Mouse (Mus musculus) cortical plate, adult 2 months (tissue): ENCODE data around the gene Kdm4a. TPM values are rescaled to one million over a fixed set of nuclear protein-coding genes. Genes with fewer than 3 reads are reported as not detected.
A peak's percentile ranks its signal among the peaks of the same experiment; 100 is the strongest.

Experiments used
- H3K27ac ChIP-seq: fragments of 200-500 bp; 2 replicates; pipeline ENCODE4 v1.5.1; 2012; ENCODE audit warnings: low read length, control low read depth, inconsistent platforms; ENCODE audit not compliant: insufficient read depth
- H3K4me1 ChIP-seq: fragments of 200-500 bp; 2 replicates; pipeline ENCODE4 v1.6.1; 2011; ENCODE audit warnings: low read length; ENCODE audit not compliant: control insufficient read depth, insufficient read depth
- H3K4me3 ChIP-seq: fragments of 200-500 bp; 2 replicates; pipeline ENCODE4 v1.5.1; 2011; ENCODE audit warnings: mild to moderate bottlenecking, low read length, control low read depth; ENCODE audit not compliant: insufficient read depth
- CTCF ChIP-seq: fragments of 200-500 bp; IDR thresholded peaks from 2 replicates; pipeline ENCODE4 v1.5.1; 2011; ENCODE audit warnings: mild to moderate bottlenecking, control low read depth, low read length; ENCODE audit not compliant: insufficient read depth; ENCODE audit errors: extremely low read depth
- POLR2A ChIP-seq: fragments of 200-500 bp; IDR thresholded peaks from 2 replicates; pipeline ENCODE4 v1.6.1; 2011; ENCODE audit warnings: mild to moderate bottlenecking, low read length, control low read depth; ENCODE audit not compliant: insufficient read depth; ENCODE audit errors: extremely low read depth
- polyA plus RNA-seq: library from polyadenylated mRNA; depleted of rRNA; stranded (reverse); fragments of >200 nt; gene quantifications from 2 replicates; pipeline ENCODE4 v1.2.3, GENCODE M21; 2012

The Kdm4a gene
- polyA plus RNA-seq, 1 experiment: 35.3 TPM

DNA sequence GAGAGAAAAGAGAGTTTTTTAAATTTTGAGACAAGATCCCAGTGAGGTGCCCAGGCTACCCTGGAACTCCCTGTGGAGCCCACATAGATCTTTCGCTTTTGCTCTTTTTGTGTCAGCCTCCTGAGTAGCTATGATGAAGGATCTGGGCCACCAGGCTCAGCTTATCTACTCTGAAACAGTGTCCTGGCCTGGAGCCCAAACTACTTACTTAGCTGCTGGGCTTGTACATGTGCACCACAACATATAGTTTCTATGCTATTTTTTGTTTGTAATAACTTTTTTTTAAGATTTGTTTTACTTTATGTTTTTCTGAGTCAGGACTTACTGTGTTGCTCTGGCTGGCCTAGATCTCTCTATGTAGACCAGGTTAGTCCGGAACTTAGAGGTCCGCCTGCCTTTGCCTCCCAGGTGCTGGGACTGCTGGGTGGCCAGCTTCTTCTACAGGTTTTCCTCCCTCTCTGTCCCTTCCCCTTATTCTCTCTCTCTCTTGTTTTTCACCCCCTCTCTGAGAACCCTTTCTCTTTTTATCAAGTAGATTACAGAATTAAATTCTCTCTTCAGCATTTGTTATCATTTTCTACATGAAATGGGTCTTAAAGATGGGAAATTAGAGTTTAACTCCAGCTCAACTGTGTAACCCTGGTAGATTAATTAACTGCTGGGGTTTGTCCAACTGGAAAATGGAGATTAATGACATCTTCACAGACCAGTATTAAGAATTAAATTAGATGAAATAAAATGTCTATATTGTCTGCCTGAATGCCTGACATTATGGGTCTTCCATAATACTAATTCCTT, 74.4 kb downstream of the Kdm4a start:
- TF ChIP-seq CTCF (no peak), POLR2A (no peak)
- Histone ChIP-seq H3K27ac (no peak overlapping the region), H3K4me3 (no peak overlapping the region), H3K4me1 (no peaks in the 10 kb centered on the region)

DNA sequence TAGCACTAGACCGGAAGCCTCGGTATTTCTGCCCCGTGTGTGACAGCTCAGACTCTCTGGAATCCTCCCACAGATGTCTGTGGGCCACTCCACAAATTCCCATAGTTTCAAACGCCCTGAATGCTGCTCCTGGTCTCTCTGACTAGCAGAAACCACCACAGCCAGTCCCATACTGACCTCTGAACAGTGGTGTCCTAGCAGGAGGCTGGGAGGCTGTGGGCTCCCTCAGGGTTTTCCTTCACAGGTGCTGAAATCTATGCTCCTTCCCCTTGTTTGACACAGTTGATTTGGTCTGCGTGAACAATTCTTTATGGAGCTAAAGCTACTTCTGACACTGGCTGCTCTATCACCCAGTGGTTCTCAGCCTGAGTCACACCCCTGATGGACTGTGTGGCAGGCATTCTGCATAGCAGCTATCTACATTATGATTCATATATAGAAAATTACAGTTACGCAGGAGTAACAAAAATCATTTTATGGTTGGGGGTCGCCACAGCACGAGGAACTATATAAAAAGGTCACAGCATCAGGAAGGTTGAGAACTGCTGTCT, 76.5 kb downstream of the Kdm4a start:
- no peaks in the 10 kb centered on the region for H3K4me1 ChIP-seq

DNA sequence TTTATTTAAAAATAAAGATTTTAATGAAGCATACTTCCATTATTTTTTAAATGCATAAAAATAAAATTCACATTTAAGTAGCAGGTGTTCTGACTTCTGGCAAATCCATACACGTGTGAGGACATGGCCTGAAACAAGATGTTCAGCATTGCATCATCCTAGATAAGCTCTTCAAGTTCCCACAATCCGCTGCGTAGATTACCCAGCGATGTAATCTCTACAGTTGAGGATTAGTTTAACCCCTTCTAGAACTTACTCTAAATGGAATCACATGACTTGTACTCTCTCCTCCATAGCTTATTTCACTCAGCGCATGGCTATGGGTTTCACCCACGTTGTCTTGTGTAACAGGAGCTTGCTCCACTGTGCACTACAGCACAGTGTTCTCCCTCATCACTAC, 78.3 kb downstream of the Kdm4a start:
- TF ChIP-seq CTCF: no peak
- TF ChIP-seq POLR2A: no peak
- H3K4me1 ChIP-seq: no peaks in the 10 kb centered on the region
- H3K27ac ChIP-seq: no peak overlapping the region
- H3K4me3 ChIP-seq: no peak overlapping the region

More for the DNA sequence above, 76.5 kb downstream of the Kdm4a start:
- Histone ChIP-seq H3K4me3 (no peak overlapping the region), H3K27ac (no peak overlapping the region)
- TF ChIP-seq POLR2A (no peak), CTCF (no peak)

DNA sequence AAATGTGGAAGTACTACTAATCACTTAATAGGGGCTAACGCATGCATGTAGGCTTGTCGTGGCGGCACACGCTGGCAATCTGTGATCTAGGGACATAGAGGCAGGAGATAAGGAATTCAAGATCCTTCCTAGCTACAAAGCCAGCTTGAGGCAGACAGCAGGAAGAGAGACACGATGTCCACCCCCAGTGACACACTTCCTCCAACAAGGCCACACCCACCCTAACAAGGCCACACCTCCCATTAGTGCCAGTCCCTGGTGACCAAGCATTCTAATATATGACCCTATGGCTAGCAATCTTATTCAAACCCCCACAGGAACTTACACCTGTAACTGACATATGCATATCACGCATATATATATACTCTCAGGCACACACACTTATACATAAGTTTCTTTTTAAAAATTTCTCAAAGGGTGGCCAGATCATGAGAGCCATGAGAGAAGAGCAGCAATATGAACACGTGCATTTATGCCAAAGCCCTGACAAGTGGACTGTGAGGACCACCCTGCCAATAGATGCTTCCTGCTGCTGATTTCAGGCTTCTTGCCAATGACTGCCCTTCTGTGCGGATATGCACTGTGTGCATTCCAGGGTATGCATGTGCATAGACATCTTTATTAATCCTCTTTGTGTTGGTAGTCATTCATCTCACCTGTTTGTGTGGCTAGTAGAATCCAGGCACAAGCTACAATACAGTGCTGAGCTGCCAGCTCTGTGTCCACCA, 80.0 kb downstream of the Kdm4a start:
- Histone ChIP-seq H3K4me3 (no peak overlapping the region), H3K4me1 (no peaks in the 10 kb centered on the region), H3K27ac (no peak overlapping the region)
- no peak for TF ChIP-seq POLR2A
- TF ChIP-seq CTCF: no peak

DNA sequence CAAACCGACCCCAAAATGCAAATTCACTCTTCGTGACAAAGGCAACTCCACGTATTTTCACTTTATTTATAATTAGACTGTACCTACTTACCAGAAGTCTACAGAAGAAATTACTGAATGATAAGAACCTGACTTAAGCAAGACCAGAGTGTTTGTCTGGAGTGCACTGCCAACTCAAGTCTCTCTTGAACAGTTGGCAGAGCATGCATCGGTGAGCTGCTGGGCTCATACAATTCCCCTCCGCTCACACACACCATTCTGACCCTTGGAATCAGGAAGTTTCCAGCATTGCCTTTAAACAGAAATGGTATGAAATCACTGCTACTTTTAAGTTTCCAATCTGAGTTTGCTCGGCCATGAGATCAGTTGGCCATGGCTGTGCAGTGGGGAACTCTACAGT, 81.3 kb downstream of the Kdm4a start:
- Histone ChIP-seq H3K27ac (no peak overlapping the region), H3K4me1 (no peaks in the 10 kb centered on the region), H3K4me3 (no peak overlapping the region)
- no peak for TF ChIP-seq CTCF
- TF ChIP-seq POLR2A: no peak

DNA sequence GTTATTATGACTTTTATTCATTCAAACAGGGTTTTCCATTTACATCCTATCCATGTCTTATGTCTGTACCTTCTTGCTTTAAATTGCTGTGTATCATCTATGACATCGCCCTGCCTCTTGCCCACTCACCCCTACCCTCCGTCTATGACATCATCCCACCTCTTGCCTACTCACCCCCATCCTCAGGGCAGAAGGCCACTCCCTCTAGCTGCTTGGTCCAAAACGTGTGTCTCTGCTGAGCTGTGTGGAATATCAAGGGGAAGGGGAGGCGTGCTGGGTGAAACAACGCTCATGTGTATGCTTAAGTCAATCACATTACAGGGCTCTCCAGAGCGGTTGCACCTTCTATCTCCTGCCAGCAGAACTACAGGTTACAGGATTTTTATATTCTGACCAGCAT, 83.8 kb downstream of the Kdm4a start:
- Histone ChIP-seq H3K27ac (no peak overlapping the region), H3K4me3 (no peak overlapping the region), H3K4me1 (no peaks in the 10 kb centered on the region)
- TF ChIP-seq POLR2A (no peak), CTCF (no peak)

DNA sequence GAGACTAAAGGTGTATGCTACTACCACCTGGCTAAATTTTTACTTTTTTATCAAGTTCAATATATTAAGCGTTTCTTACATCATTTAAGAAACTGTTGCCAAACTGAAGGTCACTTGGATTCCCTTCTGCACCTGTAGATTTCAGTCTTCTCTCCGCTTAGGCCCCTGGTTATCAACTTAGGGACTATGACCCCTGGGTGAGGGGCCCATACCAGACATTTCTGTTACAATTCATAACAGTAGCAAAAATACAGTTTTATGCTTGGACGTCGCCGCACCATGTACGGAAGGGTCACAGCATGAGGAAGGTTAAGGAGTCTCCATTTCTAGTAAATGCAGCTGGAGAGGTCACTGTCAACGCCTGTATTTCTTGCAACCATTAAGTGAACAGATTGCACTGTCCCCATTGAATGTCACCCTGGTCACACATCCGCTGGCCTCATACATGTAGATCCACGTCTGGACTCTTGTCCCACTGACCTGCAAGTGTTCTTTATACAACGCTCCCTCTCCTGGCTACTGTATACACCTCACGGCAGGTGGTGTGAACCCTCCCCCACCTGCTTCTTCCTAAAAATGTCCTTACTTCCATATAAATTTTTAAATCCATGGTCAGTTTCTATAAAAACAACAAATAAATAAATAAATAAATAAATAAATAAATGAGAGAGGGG, 86.9 kb downstream of the Kdm4a start:
- TF ChIP-seq CTCF: no peak
- no peak for TF ChIP-seq POLR2A
- H3K27ac ChIP-seq: no peak overlapping the region
- H3K4me1 ChIP-seq: no peaks in the 10 kb centered on the region
- no peak overlapping the region for H3K4me3 ChIP-seq

DNA sequence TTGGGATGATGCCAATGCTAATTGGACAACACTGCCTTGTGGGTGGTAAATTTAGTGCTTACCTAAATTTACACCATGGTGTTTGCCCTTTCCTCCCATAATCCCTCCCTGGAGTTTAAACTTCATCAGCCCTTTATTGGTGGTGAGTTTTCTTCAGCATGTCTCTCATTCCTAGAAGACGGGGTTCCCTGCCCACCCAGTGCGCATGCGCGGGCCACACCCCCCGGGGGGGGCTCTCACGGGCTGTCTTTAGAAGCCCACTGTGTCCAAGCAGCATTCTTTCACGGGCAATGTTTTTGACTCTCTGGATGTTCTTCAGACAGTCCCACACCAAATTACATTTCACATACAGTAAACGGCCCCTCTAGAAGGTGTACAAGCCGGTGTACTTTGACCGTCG, 89.4 kb downstream of the Kdm4a start:
- Histone ChIP-seq H3K4me1 (no peaks in the 10 kb centered on the region), H3K27ac (no peak overlapping the region), H3K4me3 (no peak overlapping the region)
- TF ChIP-seq CTCF: no peak
- no peak for TF ChIP-seq POLR2A

DNA sequence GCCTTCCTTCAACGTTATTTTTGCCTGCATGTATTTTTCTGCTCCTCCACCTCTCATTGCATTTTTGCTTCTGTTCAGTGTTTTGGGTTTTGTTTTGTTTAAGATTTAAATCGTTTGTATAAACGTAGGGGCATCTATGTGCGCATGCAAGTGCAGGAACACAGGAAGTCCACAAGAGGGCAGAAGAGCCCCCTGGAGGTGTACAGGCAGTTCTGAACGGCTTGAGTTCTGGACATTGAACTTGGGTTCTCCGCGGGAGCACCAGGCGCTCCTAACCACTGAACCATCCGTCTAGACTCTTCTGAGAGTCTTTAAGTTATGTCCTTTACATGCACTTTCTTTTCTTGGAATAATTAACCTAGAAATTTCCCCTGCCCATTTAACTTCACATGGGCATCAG, 89.9 kb downstream of the Kdm4a start:
- peak; percentile 75 for TF ChIP-seq CTCF
- TF ChIP-seq POLR2A: no peak
- Histone ChIP-seq H3K4me1 (no peaks in the 10 kb centered on the region), H3K4me3 (no peak overlapping the region), H3K27ac (no peak overlapping the region)
